Mouse (Mus musculus) neutrophil, adult 65 days (primary cell): Measurements from ENCODE around the gene Ubxn7. TPM values are rescaled to one million over a fixed set of nuclear protein-coding genes. Genes with fewer than 3 reads are reported as not detected.

ENCODE experiments used
- total RNA-seq: library from RNA; stranded (reverse); gene quantifications from 2 replicates; pipeline ENCODE4 v1.2.4, GENCODE M21; 2023

Gene Ubxn7
- total RNA-seq = 56.3 and 65.4 TPM in 2 replicates

DNA sequence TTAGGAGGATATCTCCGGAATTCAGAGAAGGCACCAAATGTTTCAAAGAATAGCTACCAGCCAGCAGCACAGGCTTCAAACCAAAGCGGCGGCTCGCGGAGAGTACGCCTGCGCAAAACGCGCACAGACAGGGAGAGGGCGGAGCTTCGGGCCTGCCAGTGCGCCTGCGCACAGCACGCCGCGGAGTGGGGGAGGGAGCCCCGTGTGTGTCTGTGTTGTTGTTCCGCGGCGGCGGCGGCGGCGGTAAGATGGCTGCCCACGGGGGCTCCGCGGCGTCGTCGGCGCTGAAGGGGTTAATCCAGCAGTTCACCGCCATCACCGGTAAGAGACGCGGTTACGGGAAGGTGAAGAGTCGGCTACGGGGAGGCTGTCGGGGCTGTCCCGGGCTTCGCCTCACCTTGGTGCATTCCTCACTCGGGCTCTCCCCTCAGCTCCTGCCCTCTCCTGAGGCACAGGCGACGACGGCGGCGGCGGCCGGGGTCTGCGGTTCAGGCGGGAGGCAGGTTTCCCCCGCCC is at the start of gene Ubxn7:
TSS of gene Ubxn7 (plus strand) at position 218 of the 516 bp plus-strand sequence.

GRCm38 (mm10) chr16:32400267-32400666 is 68.2 kb downstream of the Ubxn7 start, which contains the start of gene Tm4sf19:
Gene Tm4sf19, plus strand, starts transcription at chr16:32400506.

GRCm38 (mm10) chr16:32419517-32420483 is 87.7 kb downstream of the Ubxn7 start, which contains the start of gene Tctex1d2:
Gene Tctex1d2, plus strand, starts transcription at chr16:32419702.

DNA sequence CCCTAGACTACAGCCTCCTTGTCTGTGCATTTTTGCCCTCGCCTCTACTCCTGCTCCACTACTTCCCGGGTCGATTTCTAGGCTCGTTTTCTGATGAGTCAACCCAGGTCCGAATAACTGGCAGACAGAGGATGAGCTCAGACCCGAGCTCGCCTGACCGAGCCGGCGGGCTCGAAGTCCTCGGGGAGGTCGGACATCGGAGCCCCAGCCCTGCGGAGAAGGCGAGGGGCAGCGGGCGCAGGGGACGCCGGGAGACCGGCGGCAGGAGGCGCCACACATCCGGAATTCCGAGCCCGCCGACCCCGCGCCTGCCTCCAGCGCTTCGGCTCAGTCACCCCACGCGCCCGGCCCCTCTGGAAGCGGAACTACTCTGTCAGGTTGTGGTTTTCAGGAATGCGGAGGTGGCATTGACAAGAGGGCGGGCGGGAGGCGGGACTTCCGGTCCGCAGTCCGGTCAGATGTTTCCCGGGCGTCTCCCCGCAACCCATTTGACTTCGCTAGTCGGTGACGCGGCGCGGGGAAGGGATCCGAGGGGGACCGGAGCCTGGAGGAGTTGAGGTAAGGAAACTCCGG is 98.5 kb downstream of the Ubxn7 start, which contains the start of gene Pcyt1a:
TSS of gene Pcyt1a (plus strand) at position 448 of the 573 bp plus-strand sequence.

Other genes starting within 250 kb of the Ubxn7 start
- 37.4 and 49.3 TPM in 2 replicates for gene Pigx, start 232.5 kb upstream of the Ubxn7 start, total RNA-seq
- gene Cep19, start 232.5 kb upstream of the Ubxn7 start, total RNA-seq = 33.1 and 41.5 TPM in 2 replicates
- 114 and 161 TPM in 2 replicates for gene Nrros, start 166.7 kb upstream of the Ubxn7 start, total RNA-seq
- 2.9 and 3.9 TPM in 2 replicates for gene Bex6, start 152.4 kb upstream of the Ubxn7 start, total RNA-seq
- gene Fbxo45, start 85.1 kb upstream of the Ubxn7 start, total RNA-seq = 6.2 and 7.2 TPM in 2 replicates
- 7.9 and 8.3 TPM in 2 replicates for gene Wdr53, start 85.0 kb upstream of the Ubxn7 start, total RNA-seq
- 0.66 and 1.2 TPM in 2 replicates for gene Smco1, start 60.8 kb upstream of the Ubxn7 start, total RNA-seq
- 15.1 and 26.6 TPM in 2 replicates for gene Rnf168, start 54.8 kb upstream of the Ubxn7 start, total RNA-seq
- not detected in 2 replicates for gene Tm4sf19, start 68.2 kb downstream of the Ubxn7 start, total RNA-seq
- gene Tctex1d2, start 87.4 kb downstream of the Ubxn7 start, total RNA-seq = 17.9 and 19.8 TPM in 2 replicates
- gene Pcyt1a, start 98.7 kb downstream of the Ubxn7 start, total RNA-seq = 122 and 151 TPM in 2 replicates
- gene Slc51a, start 155.6 kb downstream of the Ubxn7 start, total RNA-seq = not detected in 2 replicates
- not detected in 2 replicates for gene Zdhhc19, start 164.0 kb downstream of the Ubxn7 start, total RNA-seq